Mouse (Mus musculus): Measurements from ENCODE around the gene 1700029I15Rik.
A peak's percentile ranks its signal among the peaks of the same experiment; 100 is the strongest.

The 1700029I15Rik gene

GRCm38 (mm10) chr2:92374514-92374913, 7.8 kb upstream of the 1700029I15Rik start, which contains the start of the genes Pex16 and Large2:
Gene Pex16, plus strand, starts transcription at chr2:92374676.
Gene Large2, minus strand, starts transcription at chr2:92374869.
- peak; percentile 47 to 54 for DNase-seq

GRCm38 (mm10) chr2:92375099-92375623, 7.2 kb upstream of the 1700029I15Rik start:
- peak; percentile 92 to 94 for DNase-seq

- DNase-seq, result no peak
Measured at GRCm38 (mm10) chr2:92375788-92376187, 6.5 kb upstream of the 1700029I15Rik start.

DNA sequence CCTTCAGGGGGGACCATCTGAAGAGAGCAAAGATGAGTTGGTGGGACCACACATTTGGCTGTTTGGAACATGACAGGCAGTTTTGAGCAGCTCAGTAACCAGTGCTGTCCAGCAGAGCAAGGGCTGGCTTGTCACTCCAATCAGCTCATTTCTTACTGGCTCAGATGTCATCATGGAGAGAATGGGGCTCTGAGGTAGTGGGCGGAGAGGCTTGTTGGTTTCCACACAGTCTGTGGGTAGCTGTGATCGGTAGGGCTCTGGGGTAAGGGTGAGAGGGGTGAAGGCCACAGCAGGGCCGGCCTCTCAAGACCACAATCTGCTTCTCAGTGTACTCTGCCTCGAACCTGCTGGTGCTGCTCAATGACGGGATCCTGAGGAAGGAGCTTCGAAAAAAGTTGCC, 6.0 kb upstream of the 1700029I15Rik start:
- no peak for DNase-seq

DNA sequence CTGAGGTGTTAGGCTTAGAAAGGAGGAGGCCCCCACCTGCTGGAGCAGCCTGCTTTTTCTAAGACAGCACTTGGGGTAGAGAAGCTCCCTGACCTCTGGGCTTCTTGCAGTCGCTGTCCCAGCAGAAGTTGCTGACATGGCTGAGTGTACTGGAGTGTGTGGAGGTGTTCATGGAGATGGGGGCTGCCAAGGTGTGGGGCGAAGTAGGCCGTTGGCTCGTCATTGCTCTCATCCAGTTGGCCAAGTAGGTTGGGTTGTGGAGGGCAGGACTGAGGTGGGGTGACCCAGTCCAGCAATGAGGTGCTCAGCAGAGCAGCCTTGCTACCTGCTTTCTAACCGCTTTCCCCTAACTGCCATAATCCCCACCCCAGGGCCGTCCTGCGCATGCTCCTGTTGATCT, 5.0 kb upstream of the 1700029I15Rik start:
- no peak for DNase-seq

GRCm38 (mm10) chr2:92379783-92380494, 2.4 kb upstream of the 1700029I15Rik start:
- DNase-seq, result no peak

- DNase-seq, result no peak
Measured at GRCm38 (mm10) chr2:92380495-92381050, 1.8 kb upstream of the 1700029I15Rik start.

GRCm38 (mm10) chr2:92381161-92381560, 1.2 kb upstream of the 1700029I15Rik start:
- DNase-seq, result no peak

DNA sequence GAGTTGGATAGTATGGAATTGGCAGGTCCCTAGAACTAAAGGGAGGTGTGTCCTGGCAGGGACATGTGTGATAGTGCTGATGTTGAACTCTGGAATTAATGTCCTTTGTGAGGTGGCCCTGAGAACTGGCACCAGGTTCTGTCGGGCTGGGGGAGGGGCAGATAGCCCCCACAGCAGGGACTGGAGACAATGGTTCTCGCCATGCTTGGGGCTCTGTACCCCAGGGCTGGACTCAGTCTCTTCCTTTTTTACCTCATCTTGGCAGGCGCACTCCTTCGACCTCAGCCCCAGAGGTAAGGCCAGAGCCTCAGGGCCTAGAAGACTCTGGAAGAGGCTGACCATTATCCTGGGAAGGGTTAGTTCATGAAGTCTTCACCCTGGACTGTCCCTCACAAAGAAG, 421 bp downstream of the 1700029I15Rik start:
- DNase-seq, result no peak

DNA sequence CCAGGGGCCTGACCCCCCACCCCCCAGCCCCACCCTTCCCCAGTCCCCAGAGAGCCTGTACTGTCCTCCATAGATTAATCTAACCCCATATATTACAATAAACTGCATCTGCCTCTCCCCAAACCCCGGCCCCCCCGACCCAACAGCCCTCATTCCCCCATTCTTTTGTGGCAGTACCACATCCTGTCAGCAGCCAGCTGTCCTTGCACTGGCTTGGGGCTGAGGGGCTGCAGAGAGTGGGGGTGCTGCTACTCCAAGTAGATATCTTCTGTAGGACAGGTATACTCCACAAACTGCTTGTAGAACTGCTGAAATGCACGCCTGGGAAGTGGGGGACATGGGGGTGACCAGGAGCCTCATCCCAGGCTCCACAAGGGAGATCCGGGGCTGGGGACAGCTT, 1.8 kb downstream of the 1700029I15Rik start:
- DNase-seq, result no peak

- DNase-seq, result no peak
Measured at GRCm38 (mm10) chr2:92385113-92386051, 3.0 kb downstream of the 1700029I15Rik start.

DNA sequence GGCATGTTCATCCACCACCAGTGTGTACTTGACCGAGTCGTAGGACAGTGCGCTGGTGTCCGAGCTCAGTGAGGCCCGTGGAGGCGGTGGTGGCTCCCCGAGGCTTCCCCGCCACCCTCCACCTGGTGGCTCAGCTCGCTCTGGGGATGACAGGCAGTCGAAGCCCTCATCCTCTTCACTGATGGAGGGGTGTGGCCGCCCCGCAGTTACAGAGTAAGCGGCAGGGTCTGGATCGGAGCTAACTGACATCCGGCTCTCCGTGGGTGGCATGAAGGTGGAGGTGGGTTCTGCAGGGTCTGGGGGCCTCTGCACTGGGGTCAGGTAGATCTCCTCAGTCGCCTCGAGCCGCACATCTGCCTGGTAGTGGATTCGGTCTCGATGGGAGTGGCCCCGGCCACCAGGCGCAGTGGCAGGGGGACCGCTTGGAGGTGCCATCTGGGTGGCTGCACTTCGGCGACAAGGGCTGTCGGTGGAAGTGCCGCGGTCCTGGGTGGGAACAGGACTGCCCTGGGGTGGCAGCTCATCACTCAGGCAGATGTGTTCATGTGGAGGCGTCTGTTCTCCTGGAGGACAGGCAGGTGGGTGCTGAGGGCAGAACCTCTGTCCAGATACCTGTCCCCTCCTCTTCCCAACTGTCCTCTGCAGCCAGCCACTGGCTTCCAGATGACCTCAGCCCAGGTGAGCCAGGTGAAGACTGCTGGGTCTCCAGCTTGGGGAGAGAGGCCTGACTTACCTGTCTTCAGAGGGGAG, 4.7 kb downstream of the 1700029I15Rik start:
- no peak for DNase-seq

GRCm38 (mm10) chr2:92387646-92388045, 5.3 kb downstream of the 1700029I15Rik start:
- no peak for DNase-seq

DNA sequence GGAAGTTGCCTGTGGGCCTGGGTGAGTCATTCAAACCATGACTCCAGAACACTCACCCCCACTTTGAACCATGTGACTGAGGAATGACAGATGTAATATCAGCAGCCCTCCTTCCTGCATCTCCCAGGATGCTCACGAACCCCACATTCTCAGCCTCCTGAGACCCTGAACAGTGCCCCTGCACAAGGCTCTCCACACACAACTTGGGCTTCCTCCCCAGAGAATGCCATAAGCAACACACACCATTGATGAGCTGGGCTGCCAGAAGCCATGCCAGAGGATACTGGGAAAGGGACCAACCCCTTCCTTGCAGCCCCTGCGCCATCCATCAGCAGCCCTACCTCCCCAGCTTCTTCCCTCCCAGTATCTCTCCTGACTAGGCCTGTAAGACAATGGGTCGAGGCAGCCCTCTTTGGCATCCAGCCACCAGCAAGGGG, 5.8 kb downstream of the 1700029I15Rik start:
- no peak for DNase-seq

- peak; percentile 32 to 34 for DNase-seq
Measured at GRCm38 (mm10) chr2:92388891-92389641, 6.7 kb downstream of the 1700029I15Rik start.

GRCm38 (mm10) chr2:92389645-92390044, 7.3 kb downstream of the 1700029I15Rik start:
- DNase-seq, result no peak

- DNase-seq, result no peak
Measured at GRCm38 (mm10) chr2:92390206-92390930, 8.0 kb downstream of the 1700029I15Rik start.

DNA sequence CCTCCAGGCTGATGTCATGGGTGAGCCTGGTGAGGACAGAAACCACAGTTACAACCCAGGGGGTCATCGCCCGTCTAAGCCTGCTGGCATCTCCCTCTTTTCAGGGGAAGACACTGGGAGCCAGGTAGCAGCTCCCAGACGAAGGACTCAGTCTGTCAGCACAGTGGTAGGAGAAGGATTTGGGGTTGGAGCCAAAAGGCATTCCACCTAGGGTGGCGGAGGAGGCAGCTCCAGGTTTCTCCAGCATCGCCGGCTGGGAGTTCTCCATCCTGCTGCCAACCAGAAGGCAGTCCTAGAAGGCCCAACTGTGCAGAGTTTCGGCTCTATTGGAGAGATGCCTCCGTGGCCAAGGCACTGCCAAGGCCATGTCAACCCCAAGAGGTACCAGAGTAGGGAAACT, 8.8 kb downstream of the 1700029I15Rik start:
- no peak for DNase-seq

DNA sequence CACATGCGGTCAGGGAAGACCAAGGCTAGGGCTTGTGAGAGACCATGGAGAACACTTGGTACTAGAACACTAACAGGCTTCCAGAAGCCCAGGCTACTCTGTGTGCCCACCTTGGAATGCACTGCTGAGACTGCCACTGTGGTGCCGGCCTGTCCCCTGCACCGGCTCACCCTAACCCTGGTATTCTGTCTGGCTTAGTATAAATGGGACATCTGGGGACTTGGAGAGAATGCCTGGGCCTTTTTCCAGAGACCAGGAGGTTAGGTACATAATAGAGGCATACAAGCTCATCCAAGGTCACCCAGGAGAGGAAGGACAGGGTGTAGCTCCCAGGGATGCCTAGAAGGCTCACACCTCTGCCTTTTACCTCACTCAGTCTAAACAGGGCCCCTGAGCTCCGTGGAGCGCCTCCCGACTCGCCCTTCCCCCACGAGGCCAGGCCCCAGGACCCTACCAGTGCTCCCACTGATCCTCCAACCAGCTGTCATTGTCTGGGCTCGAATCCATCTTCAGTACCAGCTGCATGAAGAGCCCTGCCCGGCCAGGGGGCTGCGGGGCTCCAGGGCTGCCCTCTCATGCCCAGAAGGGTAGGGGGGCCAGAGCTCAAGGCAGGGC, 9.5 kb downstream of the 1700029I15Rik start:
- no peak for DNase-seq

Data from B cell, adult 2 months (primary cell).